Mouse (Mus musculus) cerebellum, adult 2 months (tissue): ENCODE data around the gene Agbl5. TPM values are rescaled to one million over a fixed set of nuclear protein-coding genes. Genes with fewer than 3 reads are reported as not detected.

Source experiments
- DNase-seq, 2 experiments: peaks; one replicate each; pipeline ENCODE4 v3.0.0; 2021
- H3K27ac ChIP-seq: fragments of 200-500 bp; 2 replicates; pipeline ENCODE4 v1.5.1; 2012; ENCODE audit warnings: low read length, control low read depth, inconsistent platforms; ENCODE audit not compliant: insufficient read depth
- H3K27me3 ChIP-seq: fragments of 200-500 bp; 2 replicates; pipeline ENCODE4 v1.6.1; 2012; ENCODE audit warnings: inconsistent platforms, mild to moderate bottlenecking, low read length, moderate library complexity; ENCODE audit not compliant: control insufficient read depth, insufficient read depth
- H3K4me1 ChIP-seq: fragments of 200-500 bp; 2 replicates; pipeline ENCODE4 v1.6.1; 2011; ENCODE audit warnings: low read length; ENCODE audit not compliant: control insufficient read depth, insufficient read depth
- H3K4me3 ChIP-seq: fragments of 200-500 bp; replicated peaks from 2 replicates; pipeline ENCODE3; 2011; ENCODE audit warnings: mild to moderate bottlenecking, low read depth, low read length, control low read depth; ENCODE audit not compliant: insufficient read depth
- CTCF ChIP-seq: fragments of 200-500 bp; IDR thresholded peaks from 2 replicates; pipeline ENCODE4 v1.5.1; 2011; ENCODE audit warnings: low read depth, mild to moderate bottlenecking, control low read depth, low read length, moderate library complexity, borderline replicate concordance; ENCODE audit not compliant: insufficient read depth
- POLR2A ChIP-seq: fragments of 200-500 bp; IDR thresholded peaks from 2 replicates; pipeline ENCODE4 v1.6.1; 2011; ENCODE audit warnings: low read length, control low read depth, borderline replicate concordance; ENCODE audit not compliant: insufficient read depth
- WGBS: fragments of 180-500 bp; shearing (Covaris S2); methylation state at CpG from one replicate; pipeline ENCODE4 v1.1.7; 2018; 5-methylcytosine and 5-hydroxymethylcytosine counted together
- polyA plus RNA-seq: library from polyadenylated mRNA; depleted of rRNA; stranded (reverse); fragments of >200 nt; gene quantifications from 2 replicates; pipeline ENCODE4 v1.2.3, GENCODE M21; 2012

Gene Agbl5
- polyA plus RNA-seq, 1 experiment: 15.1 TPM

GRCm38 (mm10) chr5:30910481-30910880, 22.0 kb downstream of the Agbl5 start:
- Histone ChIP-seq H3K27me3 (no peaks in the 10 kb centered on the region), H3K4me1 (peaks cover 4% of the 10 kb centered on the region; the same call in 1 of the 2 replicates), H3K27ac (no peak overlapping the region), H3K4me3 (no peak overlapping the region)
- TF ChIP-seq CTCF: no peak
- TF ChIP-seq POLR2A: no peak
- DNase-seq: no peak

- WGBS: 40% methylated on average over 5 of the region's 5 CpGs
- TF ChIP-seq POLR2A: no peak
- TF ChIP-seq CTCF: no peak
- Histone ChIP-seq H3K27ac (no peak overlapping the region), H3K4me1 (no peaks in the 10 kb centered on the region), H3K4me3 (no peak overlapping the region), H3K27me3 (no peaks in the 10 kb centered on the region)
- DNase-seq: no peak
These were observed 23.7 kb downstream of the Agbl5 start for GRCm38 (mm10) chr5:30912156-30912555.

- no peaks in the 10 kb centered on the region for H3K27me3 ChIP-seq
- H3K27ac ChIP-seq: no peak within 1 kb of the TSS
- H3K4me1 ChIP-seq: no peaks in the 10 kb centered on the region
- no peak for TF ChIP-seq CTCF
- TF ChIP-seq POLR2A: no peak
- WGBS: 38% methylated on average over 11 of the region's 13 CpGs
- no peak for DNase-seq
- H3K4me3 ChIP-seq: no peak within 1 kb of the TSS
These were observed 24.8 kb downstream of the Agbl5 start, which contains the start of gene Emilin1 for GRCm38 (mm10) chr5:30913060-30913841. Gene Emilin1 (plus strand): TSS chr5:30913402.

- no peak overlapping the region for H3K4me3 ChIP-seq
- H3K27me3 ChIP-seq: no peaks in the 10 kb centered on the region
- WGBS: 89% methylated on average over 7 of the region's 7 CpGs
- H3K4me1 ChIP-seq: no peaks in the 10 kb centered on the region
- H3K27ac ChIP-seq: no peak overlapping the region
- no peak for DNase-seq
- TF ChIP-seq POLR2A (no peak), CTCF (no peak)
These were observed 25.7 kb downstream of the Agbl5 start for GRCm38 (mm10) chr5:30914101-30914635.

GRCm38 (mm10) chr5:30914849-30915248, 26.4 kb downstream of the Agbl5 start:
- WGBS: 87% methylated on average over 6 of the region's 6 CpGs
- no peaks in the 10 kb centered on the region for H3K4me1 ChIP-seq
- no peak overlapping the region for H3K27ac ChIP-seq
- no peak for DNase-seq
- no peaks in the 10 kb centered on the region for H3K27me3 ChIP-seq
- no peak overlapping the region for H3K4me3 ChIP-seq
- TF ChIP-seq CTCF: no peak
- TF ChIP-seq POLR2A: no peak

- H3K27me3 ChIP-seq: no peaks in the 10 kb centered on the region
- H3K4me3 ChIP-seq: no peak overlapping the region
- TF ChIP-seq POLR2A (no peak), CTCF (no peak)
- H3K4me1 ChIP-seq: no peaks in the 10 kb centered on the region
- WGBS: 66% methylated on average over 9 of the region's 9 CpGs
- DNase-seq: no peak
- no peak overlapping the region for H3K27ac ChIP-seq
These were observed 27.0 kb downstream of the Agbl5 start for GRCm38 (mm10) chr5:30915456-30915855.

GRCm38 (mm10) chr5:30915974-30916433, 27.5 kb downstream of the Agbl5 start:
- DNase-seq: peak; percentile 80 to 91
- WGBS: 1% methylated on average over 7 of the region's 7 CpGs
- Histone ChIP-seq H3K4me3 (no peak overlapping the region), H3K27me3 (no peaks in the 10 kb centered on the region), H3K27ac (no peak overlapping the region), H3K4me1 (no peaks in the 10 kb centered on the region)
- TF ChIP-seq CTCF (peak; percentile 77; the same call in 1 of the 2 replicates), POLR2A (peak; percentile 18; the same call in 1 of the 2 replicates)

- no peak overlapping the region for H3K27ac ChIP-seq
- 88% methylated on average over 9 of the region's 9 CpGs for WGBS
- TF ChIP-seq POLR2A: no peak
- no peak for TF ChIP-seq CTCF
- no peaks in the 10 kb centered on the region for H3K4me1 ChIP-seq
- H3K27me3 ChIP-seq: no peaks in the 10 kb centered on the region
- H3K4me3 ChIP-seq: no peak overlapping the region
- no peak for DNase-seq
These were observed 28.3 kb downstream of the Agbl5 start for GRCm38 (mm10) chr5:30916841-30917240.
